Mouse (Mus musculus): ENCODE measurements around the gene Mrps26. TPM values are rescaled to one million over a fixed set of nuclear protein-coding genes. Genes with fewer than 3 reads are reported as not detected.

Mrps26 gene
- polyA plus RNA-seq, 1 experiment from 2014 or later: 92.8 TPM

DNA sequence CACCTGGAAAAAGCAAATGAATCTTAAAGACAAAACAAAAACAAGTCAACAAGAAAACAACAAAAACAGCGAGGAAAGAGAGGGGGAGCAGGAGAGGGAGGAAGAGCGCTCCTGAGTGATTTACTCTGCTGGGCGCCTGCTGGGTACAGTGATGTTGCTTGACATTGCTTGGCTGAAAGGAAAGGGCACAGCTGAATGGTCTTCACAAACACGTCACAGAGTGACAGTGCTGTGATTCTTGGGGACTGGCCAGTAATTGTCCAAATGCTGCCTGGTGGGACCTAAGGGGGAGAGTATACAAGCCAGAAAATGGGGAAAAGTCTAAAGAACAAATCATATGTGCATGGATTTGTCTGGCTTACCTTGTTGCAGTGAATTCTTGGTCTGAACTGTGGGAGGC is 38.7 kb downstream of the Mrps26 start:
- Histone ChIP-seq H3K9me3 (no peaks in the 10 kb centered on the region), H3K27ac (no peak overlapping the region), H3K27me3 (ENCODE audit: poor library complexity, severe bottlenecking) (no peaks in the 10 kb centered on the region), H3K36me3 (replicated peaks) (peaks cover 71% of the 10 kb centered on the region), H3K4me1 (no peaks in the 10 kb centered on the region), H3K4me3 (no peak overlapping the region)
- WGBS: 93% methylated on average over 4 of the region's 4 CpGs
- no peak for DNase-seq (ENCODE audit: extremely low spot score, low spot score)

GRCm38 (mm10) chr2:130613091-130613490 is 49.5 kb downstream of the Mrps26 start:
- Histone ChIP-seq H3K4me3 (no peak overlapping the region), H3K36me3 (replicated peaks) (peaks cover 58% of the 10 kb centered on the region), H3K9me3 (no peaks in the 10 kb centered on the region), H3K4me1 (no peaks in the 10 kb centered on the region), H3K27me3 (ENCODE audit: poor library complexity, severe bottlenecking) (no peaks in the 10 kb centered on the region), H3K27ac (no peak overlapping the region)
- WGBS: 69% methylated on average over 3 of the region's 3 CpGs
- no peak for DNase-seq (ENCODE audit: extremely low spot score, low spot score)

Small RNA genes lying within 50 kb of the gene (microRNA-seq; reads per million reads assigned to microRNA genes)
- gene Gm23876: not detected

Other genes starting within 250 kb of the Mrps26 start
- 36.7 and 41.8 TPM in 2 replicates for gene Cpxm1, start 166.2 kb upstream of the Mrps26 start, polyA plus RNA-seq (2016; fragmentation: Nextera tagmentation; extraction: Ambion mirVana)
- gene Gm28372, start 158.5 kb upstream of the Mrps26 start, polyA plus RNA-seq (2016; fragmentation: Nextera tagmentation; extraction: Ambion mirVana): 0.07 TPM in 1 of 2 replicates, not detected in the other
- 0.21 and 0.32 TPM in 2 replicates for gene 1700020A23Rik, start 158.5 kb upstream of the Mrps26 start, polyA plus RNA-seq (2016; fragmentation: Nextera tagmentation; extraction: Ambion mirVana)
- gene Tmem239, start 157.3 kb upstream of the Mrps26 start, polyA plus RNA-seq (2016; fragmentation: Nextera tagmentation; extraction: Ambion mirVana): not detected in 2 replicates
- gene Vps16, start 139.4 kb upstream of the Mrps26 start, polyA plus RNA-seq (2016; fragmentation: Nextera tagmentation; extraction: Ambion mirVana): 110 and 122 TPM in 2 replicates
- gene Pced1a, start 139.0 kb upstream of the Mrps26 start, polyA plus RNA-seq (2016; fragmentation: Nextera tagmentation; extraction: Ambion mirVana): 11.8 and 12.4 TPM in 2 replicates
- 89.1 and 90.6 TPM in 2 replicates for gene Ptpra, start 113.5 kb upstream of the Mrps26 start, polyA plus RNA-seq (2016; fragmentation: Nextera tagmentation; extraction: Ambion mirVana)
- 0.64 TPM in 1 of 2 replicates, not detected in the other for gene Oxt, start 12.4 kb downstream of the Mrps26 start, polyA plus RNA-seq (2016; fragmentation: Nextera tagmentation; extraction: Ambion mirVana)
- not detected in 2 replicates for gene Avp, start 18.8 kb downstream of the Mrps26 start, polyA plus RNA-seq (2016; fragmentation: Nextera tagmentation; extraction: Ambion mirVana)
- 21.4 and 22.7 TPM in 2 replicates for gene Fastkd5, start 66.3 kb downstream of the Mrps26 start, polyA plus RNA-seq (2016; fragmentation: Nextera tagmentation; extraction: Ambion mirVana)
- 21.9 and 22.0 TPM in 2 replicates for gene Ubox5, start 66.3 kb downstream of the Mrps26 start, polyA plus RNA-seq (2016; fragmentation: Nextera tagmentation; extraction: Ambion mirVana)
- gene Lzts3, start 79.1 kb downstream of the Mrps26 start, polyA plus RNA-seq (2016; fragmentation: Nextera tagmentation; extraction: Ambion mirVana): 3.4 and 3.8 TPM in 2 replicates
- gene Ddrgk1, start 100.9 kb downstream of the Mrps26 start, polyA plus RNA-seq (2016; fragmentation: Nextera tagmentation; extraction: Ambion mirVana): 44.7 and 46.9 TPM in 2 replicates
- gene Itpa, start 103.9 kb downstream of the Mrps26 start, polyA plus RNA-seq (2016; fragmentation: Nextera tagmentation; extraction: Ambion mirVana): 154 and 156 TPM in 2 replicates
- gene Slc4a11, start 133.8 kb downstream of the Mrps26 start, polyA plus RNA-seq (2016; fragmentation: Nextera tagmentation; extraction: Ambion mirVana): 0.64 and 0.71 TPM in 2 replicates